Mouse (Mus musculus) cerebellum, adult 2 months (tissue): ENCODE results near the gene Tmem79.
"Not testable (repeated sequence)": the region's sequence is repeated elsewhere in the genome, so short reads cannot be mapped to it uniquely, and the experiment has no call there.

Experiments used
- CTCF ChIP-seq: fragments of 200-500 bp; IDR thresholded peaks from 2 replicates; pipeline ENCODE4 v1.5.1; 2011; ENCODE audit warnings: low read depth, mild to moderate bottlenecking, control low read depth, low read length, moderate library complexity, borderline replicate concordance; ENCODE audit not compliant: insufficient read depth
- POLR2A ChIP-seq: fragments of 200-500 bp; IDR thresholded peaks from 2 replicates; pipeline ENCODE4 v1.6.1; 2011; ENCODE audit warnings: low read length, control low read depth, borderline replicate concordance; ENCODE audit not compliant: insufficient read depth

DNA sequence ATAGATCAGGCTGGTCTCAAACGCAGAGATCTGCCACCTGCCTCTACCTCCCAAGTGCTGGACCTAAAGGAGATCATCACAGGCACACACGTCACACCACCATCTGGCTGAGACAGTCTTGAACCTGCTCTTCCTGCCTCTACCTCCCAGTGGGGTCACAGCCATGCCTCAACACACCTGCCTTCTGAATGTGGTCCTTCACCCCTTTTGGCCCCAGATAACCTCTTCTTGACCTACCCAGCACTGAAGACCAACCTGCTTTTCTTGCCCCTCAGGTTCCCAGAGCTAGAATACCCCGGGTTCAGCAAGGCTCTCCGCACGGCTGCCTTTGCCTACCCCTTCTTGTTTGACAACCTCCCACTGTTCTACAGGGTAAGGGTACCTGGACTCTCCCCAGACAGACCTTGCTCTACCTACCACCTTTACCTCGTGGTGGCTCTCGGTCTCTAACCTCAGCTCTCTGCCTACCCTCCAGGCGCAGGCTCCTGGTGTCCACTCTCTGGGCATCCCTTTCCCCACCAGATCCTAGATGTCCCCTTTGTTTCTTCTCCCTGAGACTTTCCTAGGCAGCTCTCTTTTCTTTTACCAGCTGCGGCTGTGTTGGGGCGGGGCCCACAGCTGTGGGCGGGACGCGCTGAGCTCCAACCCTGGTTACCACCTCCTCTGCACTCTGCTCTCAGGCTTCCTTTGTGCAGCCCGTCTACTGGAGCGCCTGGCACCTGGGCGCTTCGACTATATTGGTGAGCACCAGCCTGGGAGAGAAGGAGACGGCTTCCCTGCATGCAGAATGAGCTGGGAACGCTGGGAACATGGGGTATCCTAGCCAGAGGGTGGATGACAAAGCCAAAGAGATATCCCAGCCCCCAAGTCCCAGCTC is 40.0 kb upstream of the Tmem79 start:
- not testable (repeated sequence) for TF ChIP-seq POLR2A, CTCF
